Mouse (Mus musculus) liver, adult 2 months (tissue): ENCODE data around the gene Mgst3. TPM values are rescaled to one million over a fixed set of nuclear protein-coding genes. Genes with fewer than 3 reads are reported as not detected.

Source experiments
- DNase-seq: peaks from one replicate; pipeline ENCODE4 v3.0.0-alpha.2; 2011; ENCODE audit warnings: low read depth, low spot score; ENCODE audit errors: extremely low read depth
- H3K27ac ChIP-seq: fragments of 200-500 bp; replicated peaks from 2 replicates; pipeline ENCODE4 v1.5.1; 2012; ENCODE audit warnings: low read depth, mild to moderate bottlenecking, control low read depth, inconsistent platforms, low read length; ENCODE audit not compliant: insufficient read depth
- H3K27me3 ChIP-seq: fragments of 200-500 bp; 2 replicates; pipeline ENCODE4 v1.6.1; 2012; ENCODE audit warnings: mild to moderate bottlenecking, moderate library complexity, low read length, inconsistent platforms; ENCODE audit not compliant: control insufficient read depth, insufficient read depth
- H3K36me3 ChIP-seq: fragments of 200-500 bp; 2 replicates; pipeline ENCODE4 v1.6.1; 2012; ENCODE audit warnings: low read length, inconsistent platforms; ENCODE audit not compliant: control insufficient read depth, insufficient read depth
- H3K4me1 ChIP-seq: fragments of 200-500 bp; 2 replicates; pipeline ENCODE4 v1.6.1; 2011; ENCODE audit warnings: low read length; ENCODE audit not compliant: control insufficient read depth, insufficient read depth
- H3K4me3 ChIP-seq: fragments of 200-500 bp; 2 replicates; pipeline ENCODE4 v1.5.1; 2011; ENCODE audit warnings: low read depth, mild to moderate bottlenecking, control low read depth, low read length, moderate library complexity; ENCODE audit not compliant: insufficient read depth
- H3K79me2 ChIP-seq: fragments of 200-500 bp; 2 replicates; pipeline ENCODE4 v1.6.1; 2012; ENCODE audit warnings: inconsistent platforms, mild to moderate bottlenecking, low read length, moderate library complexity; ENCODE audit not compliant: control insufficient read depth, insufficient read depth
- H3K9ac ChIP-seq: fragments of 200-500 bp; 2 replicates; pipeline ENCODE4 v1.6.1; 2012; ENCODE audit warnings: low read depth, mild to moderate bottlenecking, control low read depth, inconsistent platforms, low read length
- CTCF ChIP-seq: fragments of 200-500 bp; IDR thresholded peaks from 2 replicates; pipeline ENCODE4 v1.5.1; 2011; ENCODE audit warnings: low read depth, low read length, control low read depth
- POLR2A ChIP-seq: fragments of 200-500 bp; IDR thresholded peaks from 2 replicates; pipeline ENCODE4 v1.6.1; 2011; ENCODE audit warnings: low read length, control low read depth; ENCODE audit not compliant: insufficient read depth; ENCODE audit errors: extremely low read depth
- WGBS: fragments of 180-500 bp; shearing (Covaris S2); methylation state at CpG from one replicate; pipeline ENCODE4 v1.1.7; 2018; 5-methylcytosine and 5-hydroxymethylcytosine counted together
- polyA plus RNA-seq: library from polyadenylated mRNA; depleted of rRNA; stranded (reverse); fragments of >200 nt; gene quantifications from 2 replicates; pipeline ENCODE4 v1.2.3, GENCODE M21; 2012; rRNA removed
- total RNA-seq: library from RNA; depleted of rRNA; stranded (reverse); fragments of >200 nt; gene quantifications from 2 replicates; pipeline ENCODE4 v1.2.3, GENCODE M21; 2014; rRNA removed

Gene Mgst3
- total and polyA plus RNA-seq, 2 experiments, result 62.5 to 112 TPM

DNA sequence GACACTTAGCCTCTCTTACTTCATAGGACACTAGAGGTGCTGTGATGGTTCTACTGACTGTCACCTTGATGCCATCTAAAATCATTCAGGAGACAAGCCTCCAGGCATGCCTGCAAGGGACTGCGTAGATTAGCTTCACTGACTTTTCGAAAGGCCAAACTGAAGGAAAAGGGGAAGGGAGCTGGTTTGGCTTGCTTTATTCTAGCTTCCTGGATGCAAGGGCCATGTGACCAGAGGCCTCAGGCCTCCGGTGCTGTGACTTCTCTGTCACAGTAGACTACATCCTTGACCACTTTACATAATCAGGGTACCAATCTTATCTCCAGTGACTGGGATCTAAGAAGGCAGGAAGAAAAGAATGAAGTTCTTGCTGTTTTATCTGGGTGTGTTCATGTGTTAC, 57.2 kb downstream of the Mgst3 start:
- no peak overlapping the region for H3K4me3 ChIP-seq
- no peaks in the 10 kb centered on the region for H3K27me3 ChIP-seq
- H3K4me1 ChIP-seq, result no peaks in the 10 kb centered on the region
- no peak for TF ChIP-seq CTCF
- no peak for TF ChIP-seq POLR2A
- DNase-seq, result no peak
- H3K9ac ChIP-seq, result no peak overlapping the region
- no peaks in the 10 kb centered on the region for H3K79me2 ChIP-seq
- H3K27ac ChIP-seq, result no peak overlapping the region
- 82% methylated on average over 3 of the region's 3 CpGs for WGBS
- peaks cover 12% of the 10 kb centered on the region; the same call in 1 of the 2 replicates for H3K36me3 ChIP-seq

DNA sequence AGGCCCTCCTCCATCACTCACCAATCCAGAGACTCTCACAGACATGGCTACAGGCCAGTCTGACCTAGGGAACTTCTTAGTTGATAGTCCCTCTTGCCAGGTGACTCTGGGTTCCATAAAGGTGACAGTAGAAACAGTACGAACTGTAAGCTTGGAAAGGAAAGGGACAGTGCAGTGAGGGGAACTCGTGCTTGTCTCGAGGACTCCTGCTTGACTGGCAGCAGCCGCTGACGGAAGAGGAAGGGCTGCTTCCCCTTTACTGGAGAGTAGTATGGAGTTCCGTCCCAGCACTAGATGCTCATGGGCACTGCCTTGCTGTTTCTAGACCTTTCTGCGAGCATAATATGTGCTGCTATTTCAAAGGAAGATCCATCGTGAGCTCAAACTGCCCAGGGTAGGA, 62.5 kb downstream of the Mgst3 start:
- H3K4me3 ChIP-seq, result no peak overlapping the region
- 86% methylated on average over 8 of the region's 8 CpGs for WGBS
- no peaks in the 10 kb centered on the region for H3K27me3 ChIP-seq
- H3K27ac ChIP-seq, result no peak overlapping the region; the same call in 1 of the 2 replicates
- no peak for TF ChIP-seq CTCF
- no peak for TF ChIP-seq POLR2A
- H3K4me1 ChIP-seq, result no peaks in the 10 kb centered on the region
- DNase-seq, result no peak
- no peaks in the 10 kb centered on the region for H3K79me2 ChIP-seq
- H3K9ac ChIP-seq, result no peak overlapping the region
- peaks cover 41% of the 10 kb centered on the region for H3K36me3 ChIP-seq

DNA sequence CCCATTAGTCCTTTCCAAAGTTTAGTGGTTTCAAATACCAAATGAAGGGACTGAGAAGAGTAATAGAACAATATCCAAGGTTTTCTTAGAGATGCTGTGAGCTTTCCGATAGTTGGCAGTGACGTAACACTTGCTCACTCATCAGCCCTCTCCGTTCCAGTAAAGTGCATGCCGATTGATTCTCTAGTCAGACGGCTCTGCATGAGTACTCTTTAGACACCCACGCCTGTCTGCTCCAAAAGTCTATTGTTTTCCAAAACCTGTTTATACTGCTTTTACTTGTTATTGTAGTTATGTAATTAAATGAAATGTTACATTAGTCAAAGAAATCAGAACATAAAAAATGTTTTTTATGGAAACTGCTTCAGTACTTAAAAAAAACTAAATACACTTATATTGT, 64.9 kb downstream of the Mgst3 start:
- WGBS, result 80% methylated on average over 6 of the region's 6 CpGs
- no peak for TF ChIP-seq CTCF
- no peak for TF ChIP-seq POLR2A
- H3K36me3 ChIP-seq, result peaks cover 49% of the 10 kb centered on the region

More for the DNA sequence above, 64.9 kb downstream of the Mgst3 start:
- Histone ChIP-seq H3K27ac (no peak overlapping the region), H3K4me1 (no peaks in the 10 kb centered on the region), H3K79me2 (no peaks in the 10 kb centered on the region), H3K4me3 (no peak overlapping the region), H3K27me3 (no peaks in the 10 kb centered on the region), H3K9ac (no peak overlapping the region)
- DNase-seq, result no peak

Other genes with a start within 250 kb of the Mgst3 start
- 7.0 and 7.2 TPM in 2 replicates for gene Uck2, start 108.5 kb downstream of the Mgst3 start, total RNA-seq
- gene Uck2, start 108.5 kb downstream of the Mgst3 start, polyA plus RNA-seq, result 7.3 and 9.7 TPM in 2 replicates
- gene Tmco1, start 85.5 kb downstream of the Mgst3 start, total RNA-seq, result 142 and 162 TPM in 2 replicates
- 70.2 and 71.5 TPM in 2 replicates for gene Tmco1, start 85.5 kb downstream of the Mgst3 start, polyA plus RNA-seq
- gene Aldh9a1, start 43.9 kb downstream of the Mgst3 start, total RNA-seq, result 119 TPM in 2 replicates
- gene Aldh9a1, start 43.9 kb downstream of the Mgst3 start, polyA plus RNA-seq, result 127 and 162 TPM in 2 replicates
- not detected in 2 replicates for gene Lrrc52, start 72.9 kb upstream of the Mgst3 start, total RNA-seq
- gene Lrrc52, start 72.9 kb upstream of the Mgst3 start, polyA plus RNA-seq, result not detected in 2 replicates
- gene Rxrg, start 204.5 kb upstream of the Mgst3 start, total RNA-seq, result 4.9 and 5.1 TPM in 2 replicates
- gene Rxrg, start 204.5 kb upstream of the Mgst3 start, polyA plus RNA-seq, result 9.2 and 12.0 TPM in 2 replicates